Mouse (Mus musculus) liver, embryonic 14.5 days (tissue): ENCODE measurements at regions not wholly inside any gene's neighbourhood (a gene's known extent, or its start where the extent isn't known, plus 50 kb on each side); places are given as distances from the start of the nearest gene placed in this dataset.

Source experiments
- CTCF ChIP-seq: IDR thresholded peaks from 2 replicates; pipeline ENCODE4 v1.5.1; 2016; ENCODE audit warnings: antibody characterized with exemption, low read depth, control low read depth
- EP300 ChIP-seq: IDR thresholded peaks from 2 replicates; pipeline ENCODE4 v1.6.1; 2016; ENCODE audit warnings: antibody characterized with exemption, low read depth

DNA sequence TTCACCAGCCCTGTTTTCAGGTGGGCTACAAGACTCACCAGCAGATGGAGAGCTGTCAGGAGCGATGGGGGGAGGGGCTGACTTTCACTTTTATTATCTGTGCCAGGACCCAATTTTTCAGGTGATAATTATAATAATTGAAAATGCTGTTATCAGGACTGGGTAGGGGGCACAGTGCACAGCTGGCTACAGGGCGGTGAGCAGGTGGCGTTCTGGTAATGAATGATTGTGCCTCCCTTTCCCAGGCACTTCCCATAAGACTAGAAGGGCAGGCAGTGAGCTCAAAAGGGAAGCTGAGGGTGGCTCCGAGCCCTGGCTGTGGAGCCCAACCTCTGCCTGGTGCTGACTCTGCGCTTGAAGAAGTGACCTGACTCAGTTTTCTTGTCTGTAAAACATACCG lies 168.4 kb downstream of the Matn1 start:
- no peak for TF ChIP-seq CTCF
- no peak for TF ChIP-seq EP300
